Mouse (Mus musculus) E14TG2a.4 (cell line): ENCODE results near the gene Ccser1.

Source experiments
- H3K27me3 ChIP-seq: 2 replicates; pipeline ENCODE4 v1.6.1; 2014; ENCODE audit warnings: low read length, control low read depth; ENCODE audit not compliant: insufficient read depth
- H3K36me3 ChIP-seq: 2 replicates; pipeline ENCODE4 v1.6.1; 2014; ENCODE audit warnings: low read length, control low read depth; ENCODE audit not compliant: insufficient read depth
- H3K4me1 ChIP-seq: replicated peaks from 2 replicates; pipeline ENCODE4 v1.6.1; 2014; ENCODE audit warnings: low read depth, low read length, control low read depth
- H3K4me3 ChIP-seq: replicated peaks from 2 replicates; pipeline ENCODE4 v1.5.1; 2014; ENCODE audit warnings: mild to moderate bottlenecking, low read length
- H3K9me3 ChIP-seq: 2 replicates; pipeline ENCODE4 v1.6.1; 2014; ENCODE audit warnings: low read length, control low read depth
- CTCF ChIP-seq: conservative IDR thresholded peaks from 2 replicates; pipeline ENCODE4 v1.5.1; 2014; ENCODE audit warnings: low read length
- NANOG ChIP-seq: IDR thresholded peaks from 2 replicates; pipeline ENCODE4 v1.6.1; 2014; ENCODE audit warnings: borderline replicate concordance, low read length, mixed read lengths
- POU5F1 ChIP-seq: IDR thresholded peaks from 2 replicates; pipeline ENCODE4 v1.6.1; 2014; ENCODE audit warnings: low read length, borderline replicate concordance

Gene Ccser1

GRCm38 (mm10) chr6:61540732-61541131 is 360.6 kb downstream of the Ccser1 start:
- Histone ChIP-seq H3K36me3 (no peaks in the 10 kb centered on the region), H3K27me3 (no peaks in the 10 kb centered on the region), H3K4me1 (no peaks in the 10 kb centered on the region), H3K9me3 (no peaks in the 10 kb centered on the region), H3K4me3 (no peak overlapping the region)
- TF ChIP-seq NANOG, result no peak
- TF ChIP-seq POU5F1, result no peak
- TF ChIP-seq CTCF, result no peak

DNA sequence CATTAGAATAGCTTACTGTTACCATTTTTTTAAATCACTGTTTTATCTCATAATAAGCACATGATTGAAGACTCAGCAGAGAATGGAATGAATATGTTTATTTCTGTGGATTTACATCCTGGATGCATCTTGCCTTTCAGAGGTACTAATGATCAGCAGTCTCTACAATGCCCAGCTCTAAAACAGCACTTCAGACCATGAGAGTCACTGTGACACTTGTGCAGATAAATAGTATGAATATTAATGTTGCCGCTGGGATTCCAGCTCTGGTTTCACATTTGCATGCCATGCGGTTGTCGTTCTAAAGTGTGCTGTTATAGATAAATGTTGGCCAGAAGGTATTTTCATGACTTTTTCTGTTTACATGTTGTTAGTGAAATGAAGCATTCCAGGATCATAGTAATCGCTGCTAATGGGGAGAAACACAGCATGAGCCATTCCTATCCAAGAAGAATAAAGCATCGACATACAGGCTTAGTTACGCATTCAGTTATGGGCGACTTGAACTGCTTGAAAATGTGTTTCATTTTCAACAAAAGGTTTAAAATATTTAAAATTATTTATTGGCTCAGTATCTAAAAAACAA is 363.4 kb downstream of the Ccser1 start:
- no peaks in the 10 kb centered on the region for H3K36me3 ChIP-seq
- no peaks in the 10 kb centered on the region for H3K27me3 ChIP-seq
- TF ChIP-seq POU5F1, result no peak
- no peak for TF ChIP-seq NANOG
- no peak for TF ChIP-seq CTCF
- no peaks in the 10 kb centered on the region for H3K4me1 ChIP-seq
- H3K4me3 ChIP-seq, result no peak overlapping the region
- no peaks in the 10 kb centered on the region for H3K9me3 ChIP-seq

GRCm38 (mm10) chr6:61567551-61567950 is 387.4 kb downstream of the Ccser1 start:
- no peaks in the 10 kb centered on the region for H3K36me3 ChIP-seq
- no peaks in the 10 kb centered on the region for H3K27me3 ChIP-seq
- TF ChIP-seq NANOG (no peak), CTCF (no peak), POU5F1 (no peak)
- H3K4me3 ChIP-seq, result no peak overlapping the region
- H3K9me3 ChIP-seq, result no peaks in the 10 kb centered on the region
- no peaks in the 10 kb centered on the region for H3K4me1 ChIP-seq

GRCm38 (mm10) chr6:61567967-61568366 is 387.8 kb downstream of the Ccser1 start:
- no peaks in the 10 kb centered on the region for H3K27me3 ChIP-seq
- H3K4me1 ChIP-seq, result no peaks in the 10 kb centered on the region
- no peaks in the 10 kb centered on the region for H3K36me3 ChIP-seq
- H3K4me3 ChIP-seq, result no peak overlapping the region
- TF ChIP-seq CTCF, result no peak
- no peak for TF ChIP-seq NANOG
- TF ChIP-seq POU5F1, result no peak
- no peaks in the 10 kb centered on the region for H3K9me3 ChIP-seq

- H3K4me3 ChIP-seq, result no peak overlapping the region
- H3K9me3 ChIP-seq, result no peaks in the 10 kb centered on the region
- no peak for TF ChIP-seq CTCF
- TF ChIP-seq NANOG, result no peak
- no peak for TF ChIP-seq POU5F1
- H3K4me1 ChIP-seq, result no peaks in the 10 kb centered on the region
- no peaks in the 10 kb centered on the region for H3K27me3 ChIP-seq
- H3K36me3 ChIP-seq, result no peaks in the 10 kb centered on the region
Measured at GRCm38 (mm10) chr6:61581696-61582095, 401.6 kb downstream of the Ccser1 start.

DNA sequence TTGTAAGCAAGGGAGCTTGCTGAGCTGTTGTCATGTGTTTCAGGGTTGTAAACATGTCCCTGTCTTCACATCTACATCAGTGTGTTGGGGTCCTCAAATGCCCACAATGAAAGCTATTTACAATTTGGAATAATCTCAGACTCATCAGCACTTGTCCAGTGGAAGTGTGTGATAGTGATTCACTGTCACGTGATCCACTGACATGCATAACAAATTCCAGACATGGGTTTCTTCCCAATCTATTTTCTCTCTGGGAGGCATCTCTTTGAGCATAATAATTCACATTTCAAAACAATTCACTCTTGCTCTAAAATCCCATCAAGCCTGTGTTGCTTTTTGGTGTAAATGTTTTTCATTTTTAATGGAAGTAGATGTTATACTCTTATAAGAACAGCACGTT is 408.9 kb downstream of the Ccser1 start:
- TF ChIP-seq CTCF (no peak), NANOG (no peak), POU5F1 (no peak)
- H3K4me3 ChIP-seq, result no peak overlapping the region
- no peaks in the 10 kb centered on the region for H3K36me3 ChIP-seq
- no peaks in the 10 kb centered on the region for H3K9me3 ChIP-seq
- H3K27me3 ChIP-seq, result no peaks in the 10 kb centered on the region
- H3K4me1 ChIP-seq, result no peaks in the 10 kb centered on the region

- H3K36me3 ChIP-seq, result no peaks in the 10 kb centered on the region
- H3K4me3 ChIP-seq, result no peak overlapping the region
- H3K27me3 ChIP-seq, result no peaks in the 10 kb centered on the region
- no peaks in the 10 kb centered on the region for H3K4me1 ChIP-seq
- no peaks in the 10 kb centered on the region for H3K9me3 ChIP-seq
- TF ChIP-seq POU5F1 (no peak), NANOG (no peak)
Measured at GRCm38 (mm10) chr6:61601911-61602310, 421.8 kb downstream of the Ccser1 start.

GRCm38 (mm10) chr6:61614920-61615319 is 434.8 kb downstream of the Ccser1 start:
- no peaks in the 10 kb centered on the region for H3K4me1 ChIP-seq
- no peaks in the 10 kb centered on the region for H3K9me3 ChIP-seq
- H3K36me3 ChIP-seq, result no peaks in the 10 kb centered on the region
- H3K27me3 ChIP-seq, result no peaks in the 10 kb centered on the region
- TF ChIP-seq NANOG, result no peak
- no peak for TF ChIP-seq POU5F1
- TF ChIP-seq CTCF, result no peak
- H3K4me3 ChIP-seq, result no peak overlapping the region

DNA sequence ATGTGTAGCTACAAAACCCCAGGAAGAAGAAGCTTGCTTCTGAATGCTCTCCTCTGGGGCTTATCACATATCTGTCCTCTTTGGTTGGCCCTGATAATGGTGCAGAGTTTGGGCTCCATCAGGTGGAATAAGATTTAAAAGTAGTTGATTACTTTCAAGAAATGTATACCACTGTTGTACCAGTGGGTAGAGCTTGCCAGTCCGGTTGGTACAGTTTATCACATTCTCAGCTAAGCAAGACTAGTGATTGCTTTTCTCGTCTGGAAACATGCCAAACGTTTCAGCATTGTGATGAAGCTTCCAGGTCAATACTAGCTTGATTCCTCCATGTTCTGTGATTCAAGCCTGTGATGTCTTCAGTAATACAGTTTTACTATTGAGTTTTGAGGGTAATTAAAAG is 441.6 kb downstream of the Ccser1 start:
- no peaks in the 10 kb centered on the region for H3K27me3 ChIP-seq
- H3K9me3 ChIP-seq, result no peaks in the 10 kb centered on the region
- TF ChIP-seq POU5F1 (no peak), NANOG (no peak), CTCF (no peak)
- H3K4me3 ChIP-seq, result no peak overlapping the region
- H3K4me1 ChIP-seq, result no peaks in the 10 kb centered on the region
- H3K36me3 ChIP-seq, result no peaks in the 10 kb centered on the region
